In the genomic region with DNA sequence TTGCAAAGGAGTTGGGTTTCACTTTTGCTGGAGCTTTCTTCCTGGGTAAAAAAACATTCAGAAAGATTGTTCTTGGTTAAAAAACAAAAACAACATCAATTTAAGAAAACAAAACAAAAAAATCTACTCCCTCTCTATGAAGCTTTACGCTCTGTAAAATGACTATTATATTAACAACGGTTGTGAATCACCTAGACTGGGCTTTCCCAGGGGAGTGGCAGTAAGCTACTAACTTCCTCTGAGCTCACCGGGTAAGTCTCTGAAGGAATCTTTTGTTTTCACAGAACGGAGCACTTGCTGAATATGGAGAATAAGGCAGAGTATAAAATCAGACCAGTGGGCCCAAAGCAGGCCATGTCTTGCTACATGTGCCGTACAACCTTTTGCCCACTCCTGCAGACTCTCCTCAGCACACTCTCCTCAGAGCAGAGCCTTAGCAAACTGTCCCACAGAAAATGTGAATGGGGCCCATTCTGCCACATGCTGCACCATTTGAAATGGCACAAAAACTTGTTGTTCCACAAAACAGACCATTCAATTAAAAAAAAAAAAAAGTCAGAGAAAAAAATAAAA, we compare ENCODE assay signal across 12 mouse cellular contexts.
DNase-seq lines count a peak whose midpoint lies in the region; ATAC-seq and TF ChIP-seq lines count a peak whose summit lies in the region.
"Had no signal": no experiment of that assay in that cellular context is flagged by ENCODE, and none has a peak within 500 bp of the region (broad histone marks: within the 10 kb centered on the region; RNA-seq: fewer than 3 reads in every experiment).

No protein-coding gene starts in this region.

- ATAC-seq in limb, embryonic 14.5 days (ENCODE audit: low FRiP score, low read depth): no peak
- no peak for ATAC-seq in cerebellum, adult (ENCODE audit: insufficient number of reproducible peaks, low FRiP score, low TSS enrichment)

- H3K36me3 ChIP-seq in limb, embryonic 14.5 days (ENCODE audit: control insufficient read depth, insufficient read depth, low read length): no peaks in the 10 kb centered on the region
- H3K36me3 ChIP-seq: stomach, embryonic 15.5 days had no signal

- 39% methylated on average over 5 of the region's 5 CpGs for WGBS in limb, embryonic 14.5 days

- peaks cover 5% of the 10 kb centered on the region; the same call in 1 of the 2 replicates for H3K4me1 ChIP-seq in embryonic fibroblast, embryonic 13.5 days (ENCODE audit: control insufficient read depth, insufficient read depth, low read length)
- 0 out of 2 replicates have a peak, but pooled peaks cover 3% of the 10 kb centered on the region for H3K4me1 ChIP-seq in limb, embryonic 14.5 days (ENCODE audit: control insufficient read depth, insufficient read depth, low read length)
- H3K4me1 ChIP-seq: stomach, embryonic 15.5 days had no signal

- no peak overlapping the region for H3K27ac ChIP-seq in gastrocnemius, adult 2 months
- peak overlapping the region; percentile 42; the same call in 1 of the 2 replicates for H3K27ac ChIP-seq in embryonic fibroblast, embryonic 13.5 days (ENCODE audit: insufficient read depth, low read length)
- H3K27ac ChIP-seq in limb, embryonic 14.5 days (replicated peaks; ENCODE audit: low read depth, low read length): peak overlapping the region; percentile 50
- H3K27ac ChIP-seq: stomach, embryonic 15.5 days had no signal

- 0 out of 2 replicates have a peak overlapping the region, but pooled peaks have one; percentile 11 for H3K4me3 ChIP-seq in gastrocnemius, adult 2 months
- peak overlapping the region; percentile 7; the same call in 1 of the 2 replicates for H3K4me3 ChIP-seq in embryonic fibroblast, embryonic 13.5 days (ENCODE audit: insufficient read depth, low read length)
- H3K4me3 ChIP-seq in limb, embryonic 14.5 days (replicated peaks; ENCODE audit: low read length): no peak overlapping the region
- H3K4me3 ChIP-seq: stomach, embryonic 15.5 days had no signal

- DNase-seq in gastrocnemius, adult 2 months: no peak
- DNase-seq in gastrocnemius, postnatal 4 days (ENCODE audit: low spot score in 2 of 2): no peak
- DNase-seq in 3134 (ENCODE audit: extremely low read depth, insufficient read length, low spot score): peak; percentile 51
- peak; percentile 32 for DNase-seq in limb, embryonic 14.5 days (ENCODE audit: low spot score)
- no peak for DNase-seq in right cerebral cortex, postnatal 4 days
- DNase-seq in cerebellum, adult 9-10 months: no peak
- DNase-seq: B cell, adult 2 months; cerebellum, adult 11 months; lung, postnatal 36 days had no signal

- intact Hi-C loops in gastrocnemius, adult 2 months (cut with DNase I): no loop called here

- no peaks in the 10 kb centered on the region for H3K9me3 ChIP-seq in limb, embryonic 14.5 days (ENCODE audit: control insufficient read depth, low read length)
- H3K9me3 ChIP-seq: stomach, embryonic 15.5 days had no signal

- no peak overlapping the region for H3K4me2 ChIP-seq in limb, embryonic 14.5 days (replicated peaks; ENCODE audit: low read depth, low read length, severe bottlenecking)
- H3K4me2 ChIP-seq: stomach, embryonic 15.5 days had no signal

- TF ChIP-seq POLR2A in embryonic fibroblast, embryonic 13.5 days (IDR thresholded peaks at IDR 0.05; ENCODE audit: low read depth, low read length): no peak
- TF ChIP-seq POLR2A in limb, embryonic 14.5 days (IDR thresholded peaks at IDR 0.05; ENCODE audit: borderline replicate concordance, extremely low read depth, insufficient read depth, insufficient read length): no peak

- no peak overlapping the region for H3K9ac ChIP-seq in limb, embryonic 14.5 days (ENCODE audit: low read depth, low read length, severe bottlenecking)
- H3K9ac ChIP-seq: stomach, embryonic 15.5 days had no signal

- H3K27me3 ChIP-seq in limb, embryonic 14.5 days (ENCODE audit: control insufficient read depth, insufficient read depth, low read length): no peaks in the 10 kb centered on the region
- H3K27me3 ChIP-seq: stomach, embryonic 15.5 days had no signal

- no peak for TF ChIP-seq CTCF in gastrocnemius, adult 2 months (IDR thresholded peaks at IDR 0.05)
- TF ChIP-seq CTCF in embryonic fibroblast, embryonic 13.5 days (IDR thresholded peaks at IDR 0.05; ENCODE audit: borderline replicate concordance, insufficient read depth, low read length): no peak

Comparison
In these comparisons a context has a peak if more than half of its experiments do, and no peak if none do; other contexts are left out.
1. DNase-seq: peak in 3134 (single experiment) and limb, embryonic 14.5 days (single experiment); none in gastrocnemius, adult 2 months (single experiment), gastrocnemius, postnatal 4 days (0 of 2), right cerebral cortex, postnatal 4 days (single experiment) and cerebellum, adult 9-10 months (single experiment).